Mouse (Mus musculus) myocyte (in vitro differentiated cells): ENCODE measurements at regions not wholly inside any gene's neighbourhood (a gene's known extent, or its start where the extent isn't known, plus 50 kb on each side); places are given as distances from the start of the nearest gene placed in this dataset.

Experiments
- H3K27me3 ChIP-seq: one replicate; pipeline ENCODE4 v1.6.1; 2011; ENCODE audit not compliant: control insufficient read depth, insufficient read depth, insufficient read length
- H3K36me3 ChIP-seq: one replicate; pipeline ENCODE4 v1.6.1; 2011; ENCODE audit not compliant: control insufficient read depth, insufficient read depth
- H3K4me2 ChIP-seq: one replicate; pipeline ENCODE4 v1.6.1; 2011; ENCODE audit warnings: low read depth, control low read depth
- H3K4me3 ChIP-seq: one replicate; pipeline ENCODE4 v1.5.1; 2011; ENCODE audit warnings: mild to moderate bottlenecking, control low read depth, moderate library complexity
- H3K79me2 ChIP-seq: one replicate; pipeline ENCODE4 v1.6.1; 2011; ENCODE audit not compliant: control insufficient read depth, insufficient read depth
- H3ac ChIP-seq: one replicate; pipeline ENCODE4 v1.6.1; 2011; ENCODE audit not compliant: control insufficient read depth, insufficient read length
- CEBPB ChIP-seq: IDR thresholded peaks from 2 replicates; pipeline ENCODE4 v1.6.1; 2011; ENCODE audit warnings: mild to moderate bottlenecking, moderate library complexity; ENCODE audit not compliant: poor library complexity, insufficient read depth, severe bottlenecking
- E2F4 ChIP-seq: IDR thresholded peaks from one replicate; pipeline ENCODE4 v1.6.1; 2011; ENCODE audit warnings: mild to moderate bottlenecking, control low read depth, moderate library complexity; ENCODE audit not compliant: insufficient read depth
- MAX ChIP-seq: IDR thresholded peaks from one replicate; pipeline ENCODE4 v1.6.1; 2011; ENCODE audit warnings: low read depth, mild to moderate bottlenecking, control low read depth
- MYOD1 ChIP-seq, 3 experiments: IDR thresholded peaks; one replicate each; pipeline ENCODE4 v1.6.1; 2011; ENCODE audit warnings: control low read depth in 2 of 3, low read depth in 2 of 3, mild to moderate bottlenecking in 2 of 3, moderate library complexity in 1 of 3; ENCODE audit not compliant: insufficient read length in 2 of 3, control insufficient read depth in 1 of 3
- MYOG ChIP-seq, 3 experiments: IDR thresholded peaks; one replicate each; pipeline ENCODE4 v1.6.1; 2011; ENCODE audit warnings: control low read depth in 2 of 3, low read depth in 2 of 3, mild to moderate bottlenecking in 2 of 3; ENCODE audit not compliant: insufficient read length in 2 of 3, control insufficient read depth in 1 of 3, insufficient read depth in 1 of 3
- POLR2A ChIP-seq: IDR thresholded peaks from one replicate; pipeline ENCODE4 v1.6.1; 2011; ENCODE audit warnings: low read depth, mild to moderate bottlenecking, control low read depth, moderate library complexity; ENCODE audit not compliant: insufficient read length
- POLR2AphosphoS2 ChIP-seq: IDR thresholded peaks from one replicate; pipeline ENCODE4 v1.6.1; 2011; ENCODE audit warnings: low read depth, control low read depth; ENCODE audit not compliant: insufficient read length
- REST ChIP-seq: IDR thresholded peaks from one replicate; pipeline ENCODE4 v1.6.1; 2011; ENCODE audit warnings: mild to moderate bottlenecking, control low read depth, moderate library complexity; ENCODE audit not compliant: insufficient read depth, insufficient read length
- SRF ChIP-seq: IDR thresholded peaks from one replicate; pipeline ENCODE4 v1.6.1; 2011; ENCODE audit warnings: low read depth; ENCODE audit not compliant: control insufficient read depth, insufficient read length
- TCF12 ChIP-seq: IDR thresholded peaks from one replicate; pipeline ENCODE4 v1.6.1; 2011; ENCODE audit warnings: mild to moderate bottlenecking, control low read depth; ENCODE audit not compliant: poor library complexity, insufficient read depth, severe bottlenecking
- TCF3 ChIP-seq: IDR thresholded peaks from one replicate; pipeline ENCODE4 v1.6.1; 2011; ENCODE audit warnings: low read depth, control low read depth; ENCODE audit not compliant: insufficient read length
- USF1 ChIP-seq: IDR thresholded peaks from one replicate; pipeline ENCODE4 v1.6.1; 2011; ENCODE audit warnings: low read depth, mild to moderate bottlenecking, control low read depth, moderate library complexity

GRCm38 (mm10) chr2:34056552-34056951 lies 168.8 kb upstream of the Mvb12b start:
- Histone ChIP-seq H3K79me2 (no peaks in the 10 kb centered on the region), H3ac (no peak overlapping the region), H3K27me3 (peaks cover 13% of the 10 kb centered on the region), H3K4me3 (no peak overlapping the region), H3K36me3 (no peaks in the 10 kb centered on the region), H3K4me2 (no peak overlapping the region)
- TF ChIP-seq SRF (no peak), TCF12 (no peak), CEBPB (no peak), USF1 (no peak), MYOD1 (IDR thresholded peaks at IDR 0.05; ENCODE audit: control insufficient read depth in 1 of 3, insufficient read length in 2 of 3, low read depth in 2 of 3) (no peak), MAX (no peak), E2F4 (no peak), POLR2A (no peak), POLR2AphosphoS2 (no peak), REST (no peak), MYOG (IDR thresholded peaks at IDR 0.05; ENCODE audit: control insufficient read depth in 1 of 3, insufficient read depth in 1 of 3, insufficient read length in 2 of 3, low read depth in 2 of 3) (no peak)

- Histone ChIP-seq H3K36me3 (no peaks in the 10 kb centered on the region), H3ac (no peak overlapping the region), H3K27me3 (peaks cover 6% of the 10 kb centered on the region), H3K79me2 (no peaks in the 10 kb centered on the region), H3K4me3 (no peak overlapping the region), H3K4me2 (no peak overlapping the region)
- TF ChIP-seq E2F4, result no peak
Measured at GRCm38 (mm10) chr2:34043064-34043463, 155.3 kb upstream of the Mvb12b start.

- no peak overlapping the region for H3K4me3 ChIP-seq
Measured at GRCm38 (mm10) chr2:34042336-34042735, 154.6 kb upstream of the Mvb12b start.

GRCm38 (mm10) chr2:34038982-34039381 lies 151.2 kb upstream of the Mvb12b start:
- H3K4me3 ChIP-seq, result no peak overlapping the region
- no peak overlapping the region for H3ac ChIP-seq
- H3K4me2 ChIP-seq, result no peak overlapping the region
- H3K79me2 ChIP-seq, result no peaks in the 10 kb centered on the region
- TF ChIP-seq POLR2A (no peak), TCF12 (no peak), REST (no peak), TCF3 (no peak), CEBPB (no peak), USF1 (no peak), SRF (no peak), MAX (no peak), MYOD1 (IDR thresholded peaks at IDR 0.05; ENCODE audit: control insufficient read depth in 1 of 3, insufficient read length in 2 of 3, low read depth in 2 of 3) (no peak), MYOG (IDR thresholded peaks at IDR 0.05; ENCODE audit: control insufficient read depth in 1 of 3, insufficient read depth in 1 of 3, insufficient read length in 2 of 3, low read depth in 2 of 3) (no peak), E2F4 (no peak), POLR2AphosphoS2 (no peak)
- H3K36me3 ChIP-seq, result no peaks in the 10 kb centered on the region
- peaks cover 6% of the 10 kb centered on the region for H3K27me3 ChIP-seq

More at GRCm38 (mm10) chr2:34042336-34042735, 154.6 kb upstream of the Mvb12b start:
- TF ChIP-seq E2F4 (no peak), MAX (no peak), SRF (no peak), MYOD1 (IDR thresholded peaks at IDR 0.05; ENCODE audit: control insufficient read depth in 1 of 3, insufficient read length in 2 of 3, low read depth in 2 of 3) (no peak), MYOG (IDR thresholded peaks at IDR 0.05; ENCODE audit: control insufficient read depth in 1 of 3, insufficient read depth in 1 of 3, insufficient read length in 2 of 3, low read depth in 2 of 3) (no peak), TCF12 (no peak), CEBPB (no peak)
- H3K36me3 ChIP-seq, result no peaks in the 10 kb centered on the region
- H3K27me3 ChIP-seq, result peaks cover 6% of the 10 kb centered on the region
- no peaks in the 10 kb centered on the region for H3K79me2 ChIP-seq
- H3K4me2 ChIP-seq, result no peak overlapping the region
- no peak overlapping the region for H3ac ChIP-seq

GRCm38 (mm10) chr2:34033212-34033611 lies 145.5 kb upstream of the Mvb12b start:
- Histone ChIP-seq H3K27me3 (no peaks in the 10 kb centered on the region), H3K4me3 (no peak overlapping the region), H3K4me2 (no peak overlapping the region), H3K79me2 (no peaks in the 10 kb centered on the region), H3K36me3 (no peaks in the 10 kb centered on the region), H3ac (no peak overlapping the region)
- TF ChIP-seq MYOG (IDR thresholded peaks at IDR 0.05; ENCODE audit: control insufficient read depth in 1 of 3, insufficient read depth in 1 of 3, insufficient read length in 2 of 3, low read depth in 2 of 3) (no peak), MAX (no peak), REST (no peak), POLR2AphosphoS2 (no peak), TCF12 (no peak), MYOD1 (IDR thresholded peaks at IDR 0.05; ENCODE audit: control insufficient read depth in 1 of 3, insufficient read length in 2 of 3, low read depth in 2 of 3) (no peak), SRF (no peak), USF1 (no peak), E2F4 (no peak), POLR2A (no peak), TCF3 (no peak)
